Mouse (Mus musculus) liver, adult 2 months (tissue): ENCODE results near the gene Aplnr. TPM values are rescaled to one million over a fixed set of nuclear protein-coding genes. Genes with fewer than 3 reads are reported as not detected.

Experiments used
- DNase-seq: peaks from one replicate; pipeline ENCODE4 v3.0.0-alpha.2; 2011; ENCODE audit warnings: low read depth, low spot score; ENCODE audit errors: extremely low read depth
- H3K27ac ChIP-seq: fragments of 200-500 bp; replicated peaks from 2 replicates; pipeline ENCODE4 v1.5.1; 2012; ENCODE audit warnings: low read depth, mild to moderate bottlenecking, control low read depth, inconsistent platforms, low read length; ENCODE audit not compliant: insufficient read depth
- H3K27me3 ChIP-seq: fragments of 200-500 bp; 2 replicates; pipeline ENCODE4 v1.6.1; 2012; ENCODE audit warnings: mild to moderate bottlenecking, moderate library complexity, low read length, inconsistent platforms; ENCODE audit not compliant: control insufficient read depth, insufficient read depth
- H3K36me3 ChIP-seq: fragments of 200-500 bp; 2 replicates; pipeline ENCODE4 v1.6.1; 2012; ENCODE audit warnings: low read length, inconsistent platforms; ENCODE audit not compliant: control insufficient read depth, insufficient read depth
- H3K4me1 ChIP-seq: fragments of 200-500 bp; 2 replicates; pipeline ENCODE4 v1.6.1; 2011; ENCODE audit warnings: low read length; ENCODE audit not compliant: control insufficient read depth, insufficient read depth
- H3K4me3 ChIP-seq: fragments of 200-500 bp; 2 replicates; pipeline ENCODE4 v1.5.1; 2011; ENCODE audit warnings: low read depth, mild to moderate bottlenecking, control low read depth, low read length, moderate library complexity; ENCODE audit not compliant: insufficient read depth
- H3K79me2 ChIP-seq: fragments of 200-500 bp; 2 replicates; pipeline ENCODE4 v1.6.1; 2012; ENCODE audit warnings: inconsistent platforms, mild to moderate bottlenecking, low read length, moderate library complexity; ENCODE audit not compliant: control insufficient read depth, insufficient read depth
- H3K9ac ChIP-seq: fragments of 200-500 bp; 2 replicates; pipeline ENCODE4 v1.6.1; 2012; ENCODE audit warnings: low read depth, mild to moderate bottlenecking, control low read depth, inconsistent platforms, low read length
- CTCF ChIP-seq: fragments of 200-500 bp; IDR thresholded peaks from 2 replicates; pipeline ENCODE4 v1.5.1; 2011; ENCODE audit warnings: low read depth, low read length, control low read depth
- POLR2A ChIP-seq: fragments of 200-500 bp; IDR thresholded peaks from 2 replicates; pipeline ENCODE4 v1.6.1; 2011; ENCODE audit warnings: low read length, control low read depth; ENCODE audit not compliant: insufficient read depth; ENCODE audit errors: extremely low read depth
- WGBS: fragments of 180-500 bp; shearing (Covaris S2); methylation state at CpG from one replicate; pipeline ENCODE4 v1.1.7; 2018; 5-methylcytosine and 5-hydroxymethylcytosine counted together
- polyA plus RNA-seq: library from polyadenylated mRNA; depleted of rRNA; stranded (reverse); fragments of >200 nt; gene quantifications from 2 replicates; pipeline ENCODE4 v1.2.3, GENCODE M21; 2012
- total RNA-seq: library from RNA; depleted of rRNA; stranded (reverse); fragments of >200 nt; gene quantifications from 2 replicates; pipeline ENCODE4 v1.2.3, GENCODE M21; 2014

The Aplnr gene
- total and polyA plus RNA-seq, 2 experiments = 0.06 to 0.09 TPM

- Histone ChIP-seq H3K4me1 (no peaks in the 10 kb centered on the region), H3K27me3 (no peaks in the 10 kb centered on the region; the same call in 1 of the 2 replicates), H3K36me3 (no peaks in the 10 kb centered on the region), H3K27ac (no peak overlapping the region), H3K9ac (no peak overlapping the region), H3K79me2 (no peaks in the 10 kb centered on the region), H3K4me3 (no peak overlapping the region)
- DNase-seq = no peak
- WGBS = 39% methylated on average over 1 of the region's 1 CpGs
- TF ChIP-seq POLR2A (no peak), CTCF (no peak)
These were observed 926 bp upstream of the Aplnr start for GRCm38 (mm10) chr2:85135099-85135498.

- H3K4me1 ChIP-seq = no peaks in the 10 kb centered on the region
- TF ChIP-seq POLR2A = no peak
- no peak for TF ChIP-seq CTCF
- no peak overlapping the region for H3K9ac ChIP-seq
- H3K79me2 ChIP-seq = no peaks in the 10 kb centered on the region
- WGBS = 84% methylated on average over 21 of the region's 21 CpGs
- DNase-seq = no peak
- H3K27ac ChIP-seq = no peak overlapping the region
- no peak overlapping the region for H3K4me3 ChIP-seq
- H3K27me3 ChIP-seq = no peaks in the 10 kb centered on the region; the same call in 1 of the 2 replicates
- no peaks in the 10 kb centered on the region for H3K36me3 ChIP-seq
These were observed 951 bp downstream of the Aplnr start for GRCm38 (mm10) chr2:85136831-85137520.

- no peaks in the 10 kb centered on the region; the same call in 1 of the 2 replicates for H3K27me3 ChIP-seq
- no peaks in the 10 kb centered on the region for H3K4me1 ChIP-seq
- H3K36me3 ChIP-seq = no peaks in the 10 kb centered on the region
- no peak overlapping the region for H3K4me3 ChIP-seq
- H3K79me2 ChIP-seq = no peaks in the 10 kb centered on the region
- no peak overlapping the region for H3K27ac ChIP-seq
- no peak overlapping the region for H3K9ac ChIP-seq
- 64% methylated on average over 10 of the region's 10 CpGs for WGBS
- DNase-seq = no peak
- TF ChIP-seq CTCF (no peak), POLR2A (no peak)
These were observed 1.6 kb downstream of the Aplnr start for GRCm38 (mm10) chr2:85137601-85138140.

DNA sequence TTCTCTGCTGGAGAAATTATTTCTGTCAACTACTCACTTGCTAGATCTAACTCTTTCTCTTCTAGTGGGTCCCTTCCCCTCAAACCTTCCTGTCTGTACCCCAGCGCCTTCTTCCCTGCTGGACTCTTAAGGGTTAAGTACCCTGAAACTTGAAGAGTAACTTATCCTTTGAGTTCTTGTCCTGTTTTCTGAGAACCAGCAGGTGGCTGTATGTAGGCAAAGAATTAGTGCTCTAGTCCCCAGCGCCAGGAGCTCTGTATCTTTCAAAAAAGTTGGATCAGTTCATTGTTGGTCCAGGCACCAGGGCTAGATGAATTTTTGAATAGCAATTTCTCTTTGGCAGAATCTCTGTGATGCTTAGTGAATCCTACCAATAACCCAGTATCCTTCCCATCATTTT, 2.1 kb downstream of the Aplnr start:
- TF ChIP-seq POLR2A (no peak), CTCF (no peak)
- WGBS = 42% methylated on average over 2 of the region's 2 CpGs
- Histone ChIP-seq H3K4me1 (no peaks in the 10 kb centered on the region), H3K79me2 (no peaks in the 10 kb centered on the region), H3K27me3 (no peaks in the 10 kb centered on the region; the same call in 1 of the 2 replicates), H3K9ac (no peak overlapping the region), H3K27ac (no peak overlapping the region), H3K4me3 (no peak overlapping the region), H3K36me3 (no peaks in the 10 kb centered on the region)
- DNase-seq = no peak

- Histone ChIP-seq H3K79me2 (no peaks in the 10 kb centered on the region), H3K27ac (no peak overlapping the region), H3K4me3 (no peak overlapping the region), H3K27me3 (no peaks in the 10 kb centered on the region; the same call in 1 of the 2 replicates), H3K4me1 (no peaks in the 10 kb centered on the region), H3K9ac (no peak overlapping the region), H3K36me3 (no peaks in the 10 kb centered on the region)
- no peak for TF ChIP-seq POLR2A
- no peak for TF ChIP-seq CTCF
- DNase-seq = no peak
- 53% methylated on average over 4 of the region's 4 CpGs for WGBS
These were observed 3.4 kb downstream of the Aplnr start for GRCm38 (mm10) chr2:85139393-85139792.

- no peak for DNase-seq
- no peak for TF ChIP-seq POLR2A
- no peak for TF ChIP-seq CTCF
- Histone ChIP-seq H3K4me1 (no peaks in the 10 kb centered on the region), H3K79me2 (no peaks in the 10 kb centered on the region), H3K27ac (no peak overlapping the region), H3K9ac (no peak overlapping the region), H3K36me3 (no peaks in the 10 kb centered on the region), H3K27me3 (no peaks in the 10 kb centered on the region; the same call in 1 of the 2 replicates), H3K4me3 (no peak overlapping the region)
- 55% methylated on average over 7 of the region's 7 CpGs for WGBS
These were observed 3.8 kb downstream of the Aplnr start for GRCm38 (mm10) chr2:85139846-85140245.
